Mouse (Mus musculus) heart, embryonic 16.5 days (tissue): ENCODE measurements at regions not wholly inside any gene's neighbourhood (a gene's known extent, or its start where the extent isn't known, plus 50 kb on each side); places are given as distances from the start of the nearest gene placed in this dataset.

Source experiments
- ATAC-seq: fragments of 200-750 bp; cut with Nextera tagmentation; replicated peaks from 2 replicates; pipeline ENCODE4 v1.8.0; 2017; ENCODE audit warnings: moderate number of reproducible peaks; ENCODE audit not compliant: insufficient read depth, low FRiP score; ENCODE audit errors: extremely low read depth
- H3K27ac ChIP-seq: fragments of 300-500 bp; sonication (generic); 2 replicates; pipeline ENCODE4 v1.5.1; 2014; ENCODE audit warnings: mild to moderate bottlenecking, low read length, control low read depth, moderate library complexity
- H3K27me3 ChIP-seq: fragments of 300-500 bp; sonication (generic); 2 replicates; pipeline ENCODE4 v1.6.1; 2014; ENCODE audit warnings: low read length, mixed read lengths; ENCODE audit not compliant: control insufficient read depth, insufficient read depth
- H3K36me3 ChIP-seq: fragments of 300-500 bp; sonication (generic); 2 replicates; pipeline ENCODE4 v1.6.1; 2014; ENCODE audit not compliant: control insufficient read depth, insufficient read depth
- H3K4me1 ChIP-seq: fragments of 300-500 bp; sonication (generic); 2 replicates; pipeline ENCODE4 v1.6.1; 2014; ENCODE audit warnings: low read length, mixed read lengths; ENCODE audit not compliant: control insufficient read depth, insufficient read depth
- H3K4me2 ChIP-seq: fragments of 300-500 bp; sonication (generic); 2 replicates; pipeline ENCODE4 v1.6.1; 2014; ENCODE audit warnings: low read depth, mild to moderate bottlenecking, control low read depth, low read length
- H3K4me3 ChIP-seq: fragments of 300-500 bp; sonication (generic); 2 replicates; pipeline ENCODE4 v1.5.1; 2014; ENCODE audit warnings: mild to moderate bottlenecking, control low read depth, low read length
- H3K9ac ChIP-seq: fragments of 300-500 bp; sonication (generic); 2 replicates; pipeline ENCODE4 v1.6.1; 2014; ENCODE audit warnings: low read length, control low read depth
- H3K9me3 ChIP-seq: fragments of 300-500 bp; sonication (generic); replicated peaks from 2 replicates; pipeline ENCODE4 v1.6.1; 2016; ENCODE audit warnings: low read length; ENCODE audit not compliant: control insufficient read depth
- WGBS: fragments of 180-500 bp; shearing (Covaris S2); extraction: QIAGEN DNeasy Blood & Tissue Kit; methylation state at CpG from one replicate; pipeline ENCODE4 v1.1.7; 2014; 5-methylcytosine and 5-hydroxymethylcytosine counted together

DNA sequence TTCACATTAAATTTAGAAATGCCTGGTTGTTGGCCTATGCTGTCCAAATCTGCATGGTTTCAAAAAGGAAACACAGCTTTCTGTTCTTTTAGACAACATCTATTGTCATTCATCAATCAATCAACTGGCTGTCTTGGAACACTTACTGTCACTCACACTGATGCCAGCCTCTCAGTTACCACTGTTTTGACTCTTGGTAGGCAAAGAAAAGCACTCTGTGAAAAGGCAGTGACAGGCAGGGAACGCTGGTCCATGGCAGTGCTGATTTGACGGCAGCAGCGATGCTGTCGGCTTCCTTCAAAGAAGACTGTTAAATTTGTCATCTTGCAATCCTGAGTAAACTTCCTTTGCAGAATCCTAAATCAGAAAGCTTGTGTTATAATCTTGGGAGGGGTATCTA lies 68.3 kb upstream of the Trp63 start:
- Histone ChIP-seq H3K4me3 (no peak overlapping the region), H3K27me3 (no peaks in the 10 kb centered on the region), H3K9me3 (no peaks in the 10 kb centered on the region), H3K4me2 (no peak overlapping the region), H3K9ac (no peak overlapping the region), H3K36me3 (no peaks in the 10 kb centered on the region), H3K27ac (no peak overlapping the region), H3K4me1 (no peaks in the 10 kb centered on the region)
- ATAC-seq = no peak
- WGBS = 42% methylated on average over 4 of the region's 4 CpGs

DNA sequence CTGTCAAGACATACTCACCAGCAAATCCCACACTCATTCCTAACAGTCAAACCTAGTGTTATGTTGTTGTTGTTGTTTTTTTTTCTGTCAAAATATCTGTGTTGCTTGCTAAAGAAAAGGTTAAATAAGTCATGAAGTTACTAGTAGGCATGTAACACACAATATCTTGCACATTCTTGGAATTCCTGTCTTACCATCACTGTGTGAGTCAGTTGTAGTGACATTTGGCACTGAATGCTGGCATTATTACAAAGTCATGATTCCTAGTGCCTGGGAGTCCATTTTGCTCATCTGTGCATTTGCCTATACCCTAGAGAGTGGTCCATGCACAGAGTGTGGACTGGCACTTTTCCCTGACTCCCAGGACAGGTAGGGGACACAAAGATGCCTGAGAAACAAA lies 67.9 kb upstream of the Trp63 start:
- H3K27ac ChIP-seq = no peak overlapping the region
- no peak for ATAC-seq
- H3K9me3 ChIP-seq = no peaks in the 10 kb centered on the region
- no peak overlapping the region for H3K4me3 ChIP-seq
- no peak overlapping the region for H3K4me2 ChIP-seq
- H3K36me3 ChIP-seq = no peaks in the 10 kb centered on the region
- H3K9ac ChIP-seq = no peak overlapping the region
- no peaks in the 10 kb centered on the region for H3K27me3 ChIP-seq
- no peaks in the 10 kb centered on the region for H3K4me1 ChIP-seq

DNA sequence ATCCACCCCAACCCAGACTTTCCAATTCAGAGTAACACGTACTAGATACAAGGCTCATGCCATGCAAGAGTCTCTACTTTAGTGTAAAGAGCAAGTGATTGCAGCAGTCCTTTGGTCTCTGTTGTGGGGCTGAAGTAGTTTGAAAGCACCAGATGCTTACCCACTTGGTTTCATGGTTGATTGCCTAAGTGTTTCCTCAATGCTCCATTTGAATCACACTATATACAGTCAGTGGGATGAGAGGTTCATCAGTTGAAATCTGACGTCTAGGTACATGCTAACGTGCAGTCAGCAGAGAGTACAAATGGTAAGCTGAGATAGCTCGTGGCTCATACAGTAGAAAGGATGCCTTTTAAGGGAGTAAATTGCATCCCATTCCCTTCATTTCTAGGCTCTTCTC lies 64.7 kb upstream of the Trp63 start:
- H3K27me3 ChIP-seq = no peaks in the 10 kb centered on the region
- H3K4me2 ChIP-seq = no peak overlapping the region
- H3K9me3 ChIP-seq = no peaks in the 10 kb centered on the region
- H3K4me1 ChIP-seq = no peaks in the 10 kb centered on the region
- 73% methylated on average over 4 of the region's 4 CpGs for WGBS
- ATAC-seq = no peak
- no peak overlapping the region for H3K9ac ChIP-seq
- no peak overlapping the region for H3K27ac ChIP-seq
- no peaks in the 10 kb centered on the region for H3K36me3 ChIP-seq
- no peak overlapping the region for H3K4me3 ChIP-seq

DNA sequence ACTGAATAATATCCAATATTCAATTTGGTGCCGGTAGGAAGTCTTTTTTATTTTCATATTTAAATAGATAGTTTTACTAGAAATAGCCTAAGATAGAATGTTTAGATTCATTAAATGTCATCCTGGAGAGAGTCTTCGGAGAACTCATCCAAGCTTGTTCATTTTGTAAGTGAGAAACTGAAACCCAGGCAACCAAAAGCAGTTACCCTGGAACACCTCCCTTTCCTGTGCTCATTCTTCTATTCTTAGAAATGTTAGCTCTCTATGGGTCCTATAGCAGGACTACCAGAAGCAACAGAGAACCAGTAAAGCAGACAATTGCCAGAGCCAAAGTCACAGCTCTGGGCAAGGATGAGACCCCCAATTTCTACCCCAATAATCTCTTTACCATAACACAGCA lies 60.9 kb upstream of the Trp63 start:
- Histone ChIP-seq H3K9me3 (no peaks in the 10 kb centered on the region), H3K4me2 (no peak overlapping the region), H3K9ac (no peak overlapping the region), H3K4me1 (no peaks in the 10 kb centered on the region), H3K36me3 (no peaks in the 10 kb centered on the region), H3K27me3 (no peaks in the 10 kb centered on the region), H3K4me3 (no peak overlapping the region), H3K27ac (no peak overlapping the region)
- 85% methylated on average over 2 of the region's 2 CpGs for WGBS
- ATAC-seq = no peak

DNA sequence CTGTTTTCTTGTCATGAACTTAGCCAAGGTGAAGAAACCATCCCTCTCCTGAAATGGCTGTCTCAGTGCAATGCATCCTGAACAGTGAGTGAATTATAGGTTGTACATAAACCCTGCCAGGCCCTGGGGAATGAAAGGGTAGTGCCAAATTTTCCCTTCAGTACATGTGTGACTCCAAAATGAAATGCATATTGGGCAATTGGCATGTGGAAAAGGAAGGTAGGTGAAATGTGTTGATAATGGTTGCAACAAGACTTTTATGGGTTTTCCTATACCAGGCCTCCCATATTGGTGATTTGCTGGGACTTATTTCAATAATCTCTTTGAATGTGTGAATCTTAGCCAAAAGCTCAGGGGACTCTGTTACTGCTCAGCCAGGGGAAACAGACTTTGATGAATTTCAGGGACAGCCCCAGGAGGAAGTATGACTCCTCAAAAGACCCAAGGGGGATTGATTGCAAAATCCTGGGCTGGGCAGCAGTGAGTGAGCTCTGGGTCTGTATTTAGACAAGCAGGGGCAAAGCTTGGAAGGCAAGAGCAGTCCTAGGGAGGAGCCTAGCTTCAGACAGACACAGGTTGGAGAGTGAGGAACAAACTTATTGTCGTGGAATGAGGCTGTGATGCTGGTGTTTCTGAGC lies 59.5 kb upstream of the Trp63 start:
- no peak overlapping the region for H3K4me2 ChIP-seq
- H3K4me3 ChIP-seq = no peak overlapping the region
- H3K36me3 ChIP-seq = no peaks in the 10 kb centered on the region
- 64% methylated on average over 1 of the region's 1 CpGs for WGBS
- H3K27me3 ChIP-seq = no peaks in the 10 kb centered on the region
- no peaks in the 10 kb centered on the region for H3K4me1 ChIP-seq
- H3K27ac ChIP-seq = no peak overlapping the region
- H3K9me3 ChIP-seq = no peaks in the 10 kb centered on the region
- no peak overlapping the region for H3K9ac ChIP-seq
- ATAC-seq = no peak

DNA sequence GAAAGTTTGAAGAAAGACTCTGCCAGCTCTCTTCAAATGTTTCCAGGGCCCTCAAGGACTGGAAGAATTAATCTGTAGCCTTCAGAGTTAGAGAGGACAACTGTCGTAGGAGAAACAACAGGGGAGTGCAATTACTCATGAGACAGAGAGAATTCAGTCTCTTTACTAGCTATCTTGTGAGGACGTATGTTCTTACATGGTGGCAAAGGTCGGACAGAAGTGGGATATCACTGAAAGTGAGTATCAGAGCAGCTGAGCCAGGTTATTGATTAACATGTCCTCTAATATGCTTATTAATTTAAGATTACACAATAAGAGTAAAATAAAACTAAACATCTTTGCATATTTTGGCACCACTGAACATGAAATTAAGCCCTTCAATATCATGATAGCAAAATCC lies 53.8 kb upstream of the Trp63 start:
- no peak overlapping the region for H3K27ac ChIP-seq
- no peaks in the 10 kb centered on the region for H3K36me3 ChIP-seq
- no peak overlapping the region for H3K4me3 ChIP-seq
- no peak for ATAC-seq
- no peak overlapping the region for H3K9ac ChIP-seq
- no peaks in the 10 kb centered on the region for H3K9me3 ChIP-seq
- H3K27me3 ChIP-seq = no peaks in the 10 kb centered on the region
- 61% methylated on average over 3 of the region's 3 CpGs for WGBS
- H3K4me1 ChIP-seq = no peaks in the 10 kb centered on the region
- H3K4me2 ChIP-seq = no peak overlapping the region

DNA sequence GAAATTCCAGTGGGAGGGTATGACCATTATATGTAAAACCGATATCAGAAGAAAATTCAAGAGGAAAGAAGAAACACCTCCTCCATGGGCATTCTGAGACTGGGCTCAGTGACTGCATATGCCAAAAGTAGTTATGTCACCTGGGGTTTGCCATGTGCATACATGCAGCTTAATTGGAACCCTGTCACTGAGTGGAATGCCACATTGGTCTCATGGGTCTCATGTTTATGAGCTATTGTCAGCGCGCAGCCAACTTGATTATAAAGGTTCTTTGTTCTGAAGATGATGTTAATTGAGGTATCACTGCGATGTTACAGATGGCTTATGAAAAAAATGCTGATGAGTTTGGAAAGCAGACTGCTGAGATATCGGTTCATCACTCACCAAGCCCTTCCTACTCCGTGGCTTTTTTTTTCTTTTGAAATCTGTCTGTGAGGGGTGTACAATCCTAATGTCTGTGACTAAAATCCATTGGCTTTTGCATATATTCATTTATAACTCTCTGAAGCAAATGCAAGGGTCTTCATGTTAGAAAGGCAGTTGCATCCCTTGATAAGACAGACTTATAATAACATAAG lies 52.3 kb upstream of the Trp63 start:
- Histone ChIP-seq H3K9ac (no peak overlapping the region), H3K36me3 (no peaks in the 10 kb centered on the region), H3K27ac (no peak overlapping the region), H3K4me1 (no peaks in the 10 kb centered on the region), H3K9me3 (no peaks in the 10 kb centered on the region), H3K4me2 (no peak overlapping the region), H3K4me3 (no peak overlapping the region), H3K27me3 (no peaks in the 10 kb centered on the region)
- 79% methylated on average over 6 of the region's 6 CpGs for WGBS
- ATAC-seq = no peak
